Mouse (Mus musculus) kidney, adult 2 months (tissue): Measurements from ENCODE around the gene Top1.

Experiments
- CTCF ChIP-seq: fragments of 200-500 bp; conservative IDR thresholded peaks from 2 replicates; pipeline ENCODE4 v1.5.1; 2011; ENCODE audit warnings: low read depth, mild to moderate bottlenecking, control low read depth, low read length, moderate library complexity, mixed read lengths; ENCODE audit not compliant: insufficient read depth, insufficient read length
- POLR2A ChIP-seq: fragments of 200-500 bp; IDR thresholded peaks from one replicate; pipeline ENCODE4 v1.6.1; 2011; ENCODE audit warnings: low read depth, low read length, control low read depth

DNA sequence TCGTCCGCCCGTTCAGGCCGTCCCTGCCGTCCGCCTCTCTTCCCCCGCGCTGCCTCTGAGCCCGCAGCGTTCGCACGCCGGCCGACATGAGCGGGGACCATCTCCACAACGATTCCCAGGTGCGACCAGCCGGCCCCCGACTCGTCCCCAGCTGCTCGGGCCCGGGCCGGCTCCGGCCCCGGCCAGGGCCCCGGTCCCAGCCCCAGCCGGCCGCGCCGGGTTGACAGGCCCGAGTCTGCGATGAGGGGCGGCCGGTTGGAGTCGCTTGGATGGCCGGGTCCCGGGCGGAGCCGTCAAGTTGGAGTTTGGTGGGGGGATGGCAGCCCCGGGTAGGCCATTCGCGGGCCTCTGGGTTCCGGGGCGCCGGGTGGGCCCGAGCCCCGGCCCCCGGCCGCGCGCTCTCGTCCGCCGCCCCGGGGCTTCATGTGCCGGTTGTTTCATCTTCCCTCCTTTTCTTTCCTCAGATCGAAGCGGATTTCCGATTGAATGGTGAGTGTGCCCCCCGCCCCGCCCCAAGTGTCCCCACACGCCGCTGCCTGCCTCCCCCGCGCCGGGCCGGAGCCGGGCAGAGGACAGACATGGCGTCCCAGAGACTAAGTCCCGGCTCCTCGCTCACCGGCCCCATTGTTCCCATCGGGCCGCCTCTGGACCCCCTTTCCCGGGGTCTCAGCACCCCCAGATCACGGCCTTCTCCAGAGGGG lies 606 bp downstream of the Top1 start:
- TF ChIP-seq CTCF (no peak), POLR2A (no peak)
